20 mouse cellular contexts compared by ENCODE assay signal in genomic region chr16:29871395-29871794, GRCm38 (mm10).
"Had no signal": no experiment of that assay in that cellular context is flagged by ENCODE, and none has a peak within 500 bp of the region (broad histone marks: within the 10 kb centered on the region; RNA-seq: fewer than 3 reads in every experiment).

No protein-coding gene starts in this region.

- H3K4me3 ChIP-seq: liver, embryonic 15.5 days; lung, embryonic 15.5 days; midbrain, embryonic 10.5 days; midbrain, embryonic 12.5 days; myocyte; neural tube, embryonic 13.5 days; neural tube, embryonic 15.5 days had no signal

- DNase-seq: liver, postnatal 0 days; lung, adult 2 months; lung, postnatal 14 days; lung, postnatal 36 days; midbrain, embryonic 14.5 days; retina, postnatal 1 day; right cerebral cortex, postnatal 14 days; thymus, adult 18-20 months; thymus, postnatal 14 days; thymus, postnatal 36 days had no signal

- H3K4me1 ChIP-seq: liver, embryonic 15.5 days had no signal

- H3K36me3 ChIP-seq: liver, embryonic 15.5 days; lung, embryonic 15.5 days; midbrain, embryonic 10.5 days; midbrain, embryonic 12.5 days; neural tube, embryonic 13.5 days; neural tube, embryonic 15.5 days had no signal

- H3K9me3 ChIP-seq: liver, embryonic 15.5 days; lung, embryonic 15.5 days; midbrain, embryonic 10.5 days; midbrain, embryonic 12.5 days; neural tube, embryonic 13.5 days; neural tube, embryonic 15.5 days had no signal

- H3K27me3 ChIP-seq: liver, embryonic 15.5 days; lung, embryonic 15.5 days; midbrain, embryonic 12.5 days; neural tube, embryonic 15.5 days had no signal

- ATAC-seq: liver, postnatal 0 days; lung, postnatal 0 days; midbrain, embryonic 16.5 days had no signal

- H3K27ac ChIP-seq: liver, embryonic 15.5 days; lung, embryonic 15.5 days; macrophage; midbrain, embryonic 10.5 days; midbrain, embryonic 12.5 days; neural tube, embryonic 13.5 days; neural tube, embryonic 15.5 days had no signal

- H3K4me2 ChIP-seq: liver, embryonic 15.5 days; lung, embryonic 15.5 days; midbrain, embryonic 12.5 days; neural tube, embryonic 13.5 days; neural tube, embryonic 15.5 days had no signal

- H3K9ac ChIP-seq: liver, embryonic 15.5 days; liver, postnatal 0 days; lung, embryonic 15.5 days; midbrain, embryonic 12.5 days; neural tube, embryonic 13.5 days; neural tube, embryonic 15.5 days had no signal
